Mouse (Mus musculus) kidney, postnatal 0 days (tissue): ENCODE results near the gene Tlr2. TPM values are rescaled to one million over a fixed set of nuclear protein-coding genes. Genes with fewer than 3 reads are reported as not detected.

Experiments used
- ATAC-seq: fragments of 200-750 bp; cut with Nextera tagmentation; replicated peaks from 2 replicates; pipeline ENCODE4 v1.8.0; 2017; ENCODE audit warnings: low read depth, moderate number of reproducible peaks, moderate TSS enrichment, moderate library complexity; ENCODE audit not compliant: low FRiP score
- DNase-seq: peaks from one replicate; pipeline ENCODE4 v3.0.0-alpha.2; 2016; ENCODE audit warnings: low spot score
- H3K27ac ChIP-seq: fragments of 300-500 bp; sonication (generic); 2 replicates; pipeline ENCODE4 v1.5.1; 2014; ENCODE audit warnings: mild to moderate bottlenecking
- H3K27me3 ChIP-seq: fragments of 300-500 bp; sonication (generic); 2 replicates; pipeline ENCODE4 v1.6.1; 2014; ENCODE audit warnings: low read length, mixed read lengths; ENCODE audit not compliant: insufficient read depth
- H3K36me3 ChIP-seq: fragments of 300-500 bp; sonication (generic); 2 replicates; pipeline ENCODE4 v1.6.1; 2014; ENCODE audit warnings: low read length, mixed read lengths; ENCODE audit not compliant: insufficient read depth
- H3K4me1 ChIP-seq: fragments of 300-500 bp; sonication (generic); replicated peaks from 2 replicates; pipeline ENCODE4 v1.6.1; 2014; ENCODE audit warnings: antibody characterized with exemption, low read length, mixed read lengths; ENCODE audit not compliant: insufficient read depth
- H3K4me2 ChIP-seq: fragments of 300-500 bp; sonication (generic); 2 replicates; pipeline ENCODE4 v1.6.1; 2014; ENCODE audit warnings: mild to moderate bottlenecking, low read length, moderate library complexity, mixed read lengths
- H3K4me3 ChIP-seq: fragments of 300-500 bp; sonication (generic); replicated peaks from 2 replicates; pipeline ENCODE4 v1.5.1; 2014; ENCODE audit warnings: low read depth, low read length
- H3K9ac ChIP-seq: fragments of 300-500 bp; sonication (generic); 2 replicates; pipeline ENCODE4 v1.6.1; 2014; ENCODE audit warnings: low read depth, low read length
- H3K9me3 ChIP-seq: fragments of 300-500 bp; sonication (generic); replicated peaks from 2 replicates; pipeline ENCODE4 v1.6.1; 2016; ENCODE audit warnings: low read length, inconsistent platforms, mixed read lengths
- CTCF ChIP-seq: IDR thresholded peaks from 2 replicates; pipeline ENCODE4 v1.5.1; 2016; ENCODE audit warnings: antibody characterized with exemption, low read depth, mild to moderate bottlenecking, moderate library complexity
- WGBS: fragments of 180-500 bp; shearing (Covaris S2); extraction: QIAGEN DNeasy Blood & Tissue Kit; methylation state at CpG from one replicate; pipeline ENCODE4 v1.1.7; 2014; 5-methylcytosine and 5-hydroxymethylcytosine counted together
- polyA plus RNA-seq: library from polyadenylated mRNA; unstranded; fragments of >200 nt; fragmentation: Nextera tagmentation; extraction: Ambion mirVana; gene quantifications from 2 replicates; pipeline ENCODE4 v1.2.1, GENCODE M21; 2015

Gene Tlr2
- polyA plus RNA-seq, 1 experiment from 2014 or later = 3.9 TPM

GRCm38 (mm10) chr3:83827684-83828083 is 13.9 kb downstream of the Tlr2 start:
- 48% methylated on average over 9 of the region's 9 CpGs for WGBS

GRCm38 (mm10) chr3:83823774-83824173 is 17.8 kb downstream of the Tlr2 start:
- Histone ChIP-seq H3K9ac (no peak overlapping the region), H3K27ac (no peak overlapping the region), H3K27me3 (no peaks in the 10 kb centered on the region), H3K4me1 (no peaks in the 10 kb centered on the region), H3K4me3 (no peak overlapping the region), H3K4me2 (no peak overlapping the region), H3K9me3 (no peaks in the 10 kb centered on the region), H3K36me3 (no peaks in the 10 kb centered on the region)
- ATAC-seq (no peak), DNase-seq (no peak)
- no peak for TF ChIP-seq CTCF
- 89% methylated on average over 4 of the region's 4 CpGs for WGBS

More at GRCm38 (mm10) chr3:83827684-83828083, 13.9 kb downstream of the Tlr2 start:
- ATAC-seq (no peak), DNase-seq (no peak)
- no peaks in the 10 kb centered on the region for H3K27me3 ChIP-seq
- H3K9me3 ChIP-seq = no peaks in the 10 kb centered on the region
- no peaks in the 10 kb centered on the region for H3K4me1 ChIP-seq
- no peak overlapping the region for H3K4me2 ChIP-seq
- no peaks in the 10 kb centered on the region for H3K36me3 ChIP-seq
- H3K27ac ChIP-seq = no peak overlapping the region
- H3K4me3 ChIP-seq = no peak overlapping the region
- H3K9ac ChIP-seq = no peak overlapping the region
- no peak for TF ChIP-seq CTCF

GRCm38 (mm10) chr3:83816372-83816925 is 25.1 kb downstream of the Tlr2 start:
- no peak for TF ChIP-seq CTCF
- H3K27me3 ChIP-seq = no peaks in the 10 kb centered on the region
- DNase-seq = no peak
- H3K36me3 ChIP-seq = no peaks in the 10 kb centered on the region
- H3K9ac ChIP-seq = no peak overlapping the region
- WGBS = 67% methylated on average over 4 of the region's 4 CpGs
- no peaks in the 10 kb centered on the region for H3K9me3 ChIP-seq
- ATAC-seq = no peak
- H3K4me2 ChIP-seq = no peak overlapping the region
- H3K4me1 ChIP-seq = no peaks in the 10 kb centered on the region
- no peak overlapping the region for H3K4me3 ChIP-seq
- no peak overlapping the region for H3K27ac ChIP-seq

- Histone ChIP-seq H3K4me1 (no peaks in the 10 kb centered on the region), H3K9ac (no peak overlapping the region), H3K27ac (no peak overlapping the region), H3K9me3 (no peaks in the 10 kb centered on the region), H3K4me2 (no peak overlapping the region), H3K36me3 (no peaks in the 10 kb centered on the region), H3K27me3 (no peaks in the 10 kb centered on the region), H3K4me3 (no peak overlapping the region)
- DNase-seq = no peak
- no peak for TF ChIP-seq CTCF
- no peak for ATAC-seq
Measured at GRCm38 (mm10) chr3:83812863-83813262, 28.7 kb downstream of the Tlr2 start.

- Histone ChIP-seq H3K4me1 (no peaks in the 10 kb centered on the region), H3K27ac (no peak overlapping the region), H3K36me3 (no peaks in the 10 kb centered on the region), H3K27me3 (no peaks in the 10 kb centered on the region), H3K9ac (no peak overlapping the region), H3K4me2 (no peak overlapping the region), H3K9me3 (no peaks in the 10 kb centered on the region), H3K4me3 (no peak overlapping the region)
- DNase-seq (no peak), ATAC-seq (no peak)
- WGBS = 35% methylated on average over 7 of the region's 7 CpGs
- no peak for TF ChIP-seq CTCF
Measured at GRCm38 (mm10) chr3:83811987-83812386, 29.6 kb downstream of the Tlr2 start.

- no peak for ATAC-seq
- no peaks in the 10 kb centered on the region for H3K36me3 ChIP-seq
- no peak for TF ChIP-seq CTCF
Measured at GRCm38 (mm10) chr3:83808483-83808882, 33.1 kb downstream of the Tlr2 start.

GRCm38 (mm10) chr3:83801649-83802155 is 39.9 kb downstream of the Tlr2 start:
- no peak for DNase-seq
- Histone ChIP-seq H3K9me3 (no peaks in the 10 kb centered on the region), H3K9ac (no peak overlapping the region), H3K4me1 (no peaks in the 10 kb centered on the region), H3K27ac (no peak overlapping the region), H3K4me3 (no peak overlapping the region), H3K36me3 (no peaks in the 10 kb centered on the region), H3K4me2 (no peak overlapping the region), H3K27me3 (no peaks in the 10 kb centered on the region)
- TF ChIP-seq CTCF = peak; percentile 46; the same call in 1 of the 2 replicates
- ATAC-seq = no peak
- WGBS = 97% methylated on average over 4 of the region's 4 CpGs

More at GRCm38 (mm10) chr3:83808483-83808882, 33.1 kb downstream of the Tlr2 start:
- DNase-seq = no peak
- Histone ChIP-seq H3K4me1 (no peaks in the 10 kb centered on the region), H3K9ac (no peak overlapping the region), H3K9me3 (no peaks in the 10 kb centered on the region), H3K27me3 (no peaks in the 10 kb centered on the region), H3K4me2 (no peak overlapping the region), H3K4me3 (no peak overlapping the region), H3K27ac (no peak overlapping the region)
- WGBS = 83% methylated on average over 12 of the region's 12 CpGs
